Mouse (Mus musculus): Measurements from ENCODE around the gene Ank3. TPM values are rescaled to one million over a fixed set of nuclear protein-coding genes. Genes with fewer than 3 reads are reported as not detected.
A peak's percentile ranks its signal among the peaks of the same experiment; 100 is the strongest.

Ank3 gene
- polyA plus RNA-seq, 1 experiment from 2014 or later: 24.5 TPM

DNA sequence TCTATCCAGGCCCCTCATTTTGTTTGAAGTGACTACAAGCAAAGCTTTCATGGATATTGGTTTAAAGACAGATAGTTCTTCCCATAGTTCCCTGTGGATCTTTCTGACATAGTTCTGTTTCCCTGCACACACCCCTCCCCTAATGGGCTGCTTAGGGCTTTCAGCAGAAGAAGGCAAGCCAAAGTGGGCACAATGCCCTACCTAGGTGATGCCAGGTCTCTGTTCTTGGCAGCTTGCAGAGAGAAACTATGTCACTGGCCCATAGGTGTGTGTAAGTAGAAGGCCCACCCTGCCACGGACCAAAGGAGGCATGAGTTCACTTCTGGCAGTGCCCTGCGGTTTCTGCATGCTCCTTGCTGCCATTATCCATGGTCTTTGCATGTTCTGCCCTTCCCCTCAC lies 311.1 kb downstream of the Ank3 start:
- TF ChIP-seq EP300 (IDR thresholded peaks at IDR 0.05) (no peak), CTCF (IDR thresholded peaks at IDR 0.05) (no peak)
- no peak overlapping the region for H3K9ac ChIP-seq (replicated peaks; ENCODE audit: low read depth)
- no peak overlapping the region for H3K4me2 ChIP-seq (replicated peaks; ENCODE audit: low read depth, low read length)
- no peak overlapping the region for H3K27ac ChIP-seq (ENCODE audit: low read length)
- no peak for DNase-seq (ENCODE audit: low spot score)
- H3K4me3 ChIP-seq (ENCODE audit: low read depth, low read length): no peak overlapping the region
- H3K4me1 ChIP-seq (ENCODE audit: insufficient read depth, low read depth, low read length): no peaks in the 10 kb centered on the region
- H3K9me3 ChIP-seq (ENCODE audit: low read length): no peaks in the 10 kb centered on the region
- no peak for ATAC-seq
- 73% methylated on average over 2 of the region's 2 CpGs for WGBS
- no peaks in the 10 kb centered on the region for H3K27me3 ChIP-seq (replicated peaks; ENCODE audit: insufficient read depth, low read length)
- H3K36me3 ChIP-seq (ENCODE audit: insufficient read depth, low read length): no peaks in the 10 kb centered on the region

DNA sequence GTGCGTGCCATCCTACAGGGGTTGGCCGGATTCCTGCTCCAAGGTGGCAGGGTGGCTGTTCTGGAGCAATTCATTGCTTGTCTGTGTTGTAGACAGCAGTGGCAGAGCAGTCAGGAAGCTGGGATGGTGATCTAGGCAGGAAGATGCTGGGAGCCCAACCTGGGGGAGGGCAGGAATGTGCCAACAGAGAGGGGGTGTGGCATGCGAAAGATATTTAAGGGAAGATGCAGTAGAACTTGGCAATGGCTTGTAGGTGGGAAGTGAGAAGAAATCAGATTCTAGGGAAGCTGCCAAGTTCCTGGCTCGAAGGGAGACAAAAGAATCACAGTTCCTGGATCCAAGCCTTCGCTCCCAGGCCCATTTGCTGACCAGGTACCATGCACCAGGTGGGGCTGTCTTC lies 312.2 kb downstream of the Ank3 start:
- H3K4me2 ChIP-seq (replicated peaks; ENCODE audit: low read depth, low read length): no peak overlapping the region
- H3K4me3 ChIP-seq (ENCODE audit: low read depth, low read length): no peak overlapping the region
- H3K4me1 ChIP-seq (ENCODE audit: insufficient read depth, low read depth, low read length): no peaks in the 10 kb centered on the region
- H3K9ac ChIP-seq (replicated peaks; ENCODE audit: low read depth): no peak overlapping the region
- no peak for DNase-seq (ENCODE audit: low spot score)
- no peaks in the 10 kb centered on the region for H3K36me3 ChIP-seq (ENCODE audit: insufficient read depth, low read length)
- no peaks in the 10 kb centered on the region for H3K9me3 ChIP-seq (ENCODE audit: low read length)
- 76% methylated on average over 5 of the region's 5 CpGs for WGBS
- no peak for ATAC-seq
- no peaks in the 10 kb centered on the region for H3K27me3 ChIP-seq (replicated peaks; ENCODE audit: insufficient read depth, low read length)
- TF ChIP-seq EP300 (IDR thresholded peaks at IDR 0.05) (no peak), CTCF (IDR thresholded peaks at IDR 0.05) (no peak)
- H3K27ac ChIP-seq (ENCODE audit: low read length): no peak overlapping the region

DNA sequence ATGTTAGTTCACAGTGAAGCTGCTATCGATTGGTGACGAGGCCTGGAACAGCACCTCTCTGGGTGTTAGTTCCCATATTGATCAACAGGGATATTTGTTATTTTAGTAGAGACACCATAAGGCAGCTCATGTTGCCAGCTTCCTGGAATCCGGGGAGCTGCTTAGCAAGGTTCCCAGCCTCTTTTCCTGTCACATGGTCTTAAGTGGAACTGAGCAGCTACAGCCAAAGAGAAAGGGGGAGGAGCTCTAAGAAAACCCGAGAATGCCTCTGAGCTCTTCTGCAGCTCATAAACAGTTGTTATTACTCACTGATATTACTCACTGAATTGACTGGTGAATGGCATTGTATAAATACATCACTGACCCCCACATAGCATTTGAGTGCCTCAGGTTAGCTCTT lies 318.3 kb downstream of the Ank3 start:
- WGBS: 55% methylated on average over 4 of the region's 4 CpGs
- Histone ChIP-seq H3K9me3 (ENCODE audit: low read length) (no peaks in the 10 kb centered on the region), H3K27me3 (replicated peaks; ENCODE audit: insufficient read depth, low read length) (no peaks in the 10 kb centered on the region), H3K4me2 (replicated peaks; ENCODE audit: low read depth, low read length) (no peak overlapping the region), H3K36me3 (ENCODE audit: insufficient read depth, low read length) (no peaks in the 10 kb centered on the region), H3K9ac (replicated peaks; ENCODE audit: low read depth) (no peak overlapping the region), H3K4me1 (ENCODE audit: insufficient read depth, low read depth, low read length) (no peaks in the 10 kb centered on the region), H3K27ac (ENCODE audit: low read length) (no peak overlapping the region), H3K4me3 (ENCODE audit: low read depth, low read length) (no peak overlapping the region)
- ATAC-seq (no peak), DNase-seq (ENCODE audit: low spot score) (no peak)
- TF ChIP-seq CTCF (IDR thresholded peaks at IDR 0.05): no peak
- no peak for TF ChIP-seq EP300 (IDR thresholded peaks at IDR 0.05)

DNA sequence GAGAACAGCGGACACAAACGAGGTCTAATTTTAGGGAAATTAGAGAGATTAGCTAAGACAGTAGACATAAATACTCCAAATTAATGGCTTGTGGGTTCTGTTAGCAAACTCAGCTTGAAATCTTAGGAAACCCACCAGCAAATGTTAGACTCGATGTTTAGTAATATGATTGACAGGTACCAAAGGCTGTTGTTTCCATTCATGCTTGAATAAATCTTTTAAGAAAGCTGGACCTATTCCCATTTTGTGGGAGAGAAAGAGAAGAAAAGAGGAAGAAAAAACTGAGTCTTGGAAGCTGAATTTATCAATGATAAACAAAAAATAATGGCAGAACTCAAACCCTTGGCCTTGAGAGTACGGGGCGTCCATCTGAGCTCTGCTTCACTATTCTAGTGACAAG lies 320.8 kb downstream of the Ank3 start:
- H3K36me3 ChIP-seq (ENCODE audit: insufficient read depth, low read length): no peaks in the 10 kb centered on the region
- 76% methylated on average over 5 of the region's 5 CpGs for WGBS
- no peak overlapping the region for H3K9ac ChIP-seq (replicated peaks; ENCODE audit: low read depth)
- H3K27me3 ChIP-seq (replicated peaks; ENCODE audit: insufficient read depth, low read length): no peaks in the 10 kb centered on the region
- ATAC-seq (no peak), DNase-seq (ENCODE audit: low spot score) (no peak)
- TF ChIP-seq EP300 (IDR thresholded peaks at IDR 0.05) (no peak), CTCF (IDR thresholded peaks at IDR 0.05) (no peak)
- no peak overlapping the region for H3K4me2 ChIP-seq (replicated peaks; ENCODE audit: low read depth, low read length)
- H3K4me1 ChIP-seq (ENCODE audit: insufficient read depth, low read depth, low read length): no peaks in the 10 kb centered on the region
- H3K9me3 ChIP-seq (ENCODE audit: low read length): no peaks in the 10 kb centered on the region
- no peak overlapping the region for H3K27ac ChIP-seq (ENCODE audit: low read length)
- H3K4me3 ChIP-seq (ENCODE audit: low read depth, low read length): no peak overlapping the region

DNA sequence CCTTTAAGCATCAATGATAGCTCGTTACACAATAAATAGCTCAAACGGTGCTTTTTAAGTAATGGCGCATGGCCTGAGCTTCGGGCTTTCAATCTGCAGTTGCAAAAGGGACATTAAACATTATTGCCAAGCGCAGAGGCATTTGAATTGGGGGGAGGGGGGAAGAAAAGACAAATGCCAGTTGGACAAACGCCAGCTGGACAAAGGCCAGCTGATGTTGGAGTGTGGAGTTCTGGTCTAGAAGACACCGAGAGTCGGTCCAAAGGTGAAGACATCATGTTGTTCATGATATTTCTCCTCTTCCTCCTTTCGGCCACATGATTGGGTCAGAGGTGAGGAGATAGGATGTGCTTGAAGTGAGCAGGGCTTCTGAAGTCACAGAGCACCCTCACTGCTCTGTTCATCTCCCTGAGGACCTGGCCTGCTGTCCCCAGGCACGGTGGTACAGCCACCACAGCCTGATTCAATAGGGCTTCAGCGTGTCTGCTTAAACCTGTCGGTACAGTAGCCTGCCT lies 321.4 kb downstream of the Ank3 start:
- H3K36me3 ChIP-seq (ENCODE audit: insufficient read depth, low read length): no peaks in the 10 kb centered on the region
- peak; percentile 35 for DNase-seq (ENCODE audit: low spot score)
- no peaks in the 10 kb centered on the region for H3K4me1 ChIP-seq (ENCODE audit: insufficient read depth, low read depth, low read length)
- TF ChIP-seq EP300 (IDR thresholded peaks at IDR 0.05) (no peak), CTCF (IDR thresholded peaks at IDR 0.05) (no peak)
- no peaks in the 10 kb centered on the region for H3K27me3 ChIP-seq (replicated peaks; ENCODE audit: insufficient read depth, low read length)
- H3K27ac ChIP-seq (ENCODE audit: low read length): no peak overlapping the region
- no peak overlapping the region for H3K9ac ChIP-seq (replicated peaks; ENCODE audit: low read depth)
- no peak for ATAC-seq
- WGBS: 47% methylated on average over 12 of the region's 12 CpGs
- H3K9me3 ChIP-seq (ENCODE audit: low read length): no peaks in the 10 kb centered on the region
- no peak overlapping the region for H3K4me2 ChIP-seq (replicated peaks; ENCODE audit: low read depth, low read length)
- H3K4me3 ChIP-seq (ENCODE audit: low read depth, low read length): no peak overlapping the region

DNA sequence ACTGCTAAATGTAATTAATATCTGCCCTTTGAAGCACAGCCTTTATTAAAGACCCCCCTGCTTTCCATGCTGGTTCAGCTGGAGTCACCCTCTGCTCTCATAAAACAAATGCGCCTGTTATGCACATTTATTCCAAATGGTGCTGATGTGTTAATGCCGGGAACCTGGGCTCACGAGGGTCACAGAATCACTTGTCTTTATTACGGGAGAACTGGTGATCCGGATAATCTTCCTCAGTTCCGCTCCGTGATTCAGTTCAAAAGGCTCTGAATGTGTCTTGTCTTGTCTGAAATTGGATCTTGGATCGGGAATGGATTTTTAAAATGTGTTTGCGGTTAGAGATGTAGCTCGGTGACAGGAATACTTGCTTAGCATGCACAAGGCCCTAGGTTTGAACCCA lies 321.9 kb downstream of the Ank3 start:
- Histone ChIP-seq H3K9me3 (ENCODE audit: low read length) (no peaks in the 10 kb centered on the region), H3K4me2 (replicated peaks; ENCODE audit: low read depth, low read length) (no peak overlapping the region), H3K27me3 (replicated peaks; ENCODE audit: insufficient read depth, low read length) (no peaks in the 10 kb centered on the region), H3K27ac (ENCODE audit: low read length) (no peak overlapping the region), H3K36me3 (ENCODE audit: insufficient read depth, low read length) (no peaks in the 10 kb centered on the region), H3K4me3 (ENCODE audit: low read depth, low read length) (no peak overlapping the region), H3K9ac (replicated peaks; ENCODE audit: low read depth) (no peak overlapping the region), H3K4me1 (ENCODE audit: insufficient read depth, low read depth, low read length) (no peaks in the 10 kb centered on the region)
- WGBS: 88% methylated on average over 10 of the region's 10 CpGs
- DNase-seq (ENCODE audit: low spot score) (no peak), ATAC-seq (no peak)
- TF ChIP-seq EP300 (IDR thresholded peaks at IDR 0.05): no peak
- no peak for TF ChIP-seq CTCF (IDR thresholded peaks at IDR 0.05)

DNA sequence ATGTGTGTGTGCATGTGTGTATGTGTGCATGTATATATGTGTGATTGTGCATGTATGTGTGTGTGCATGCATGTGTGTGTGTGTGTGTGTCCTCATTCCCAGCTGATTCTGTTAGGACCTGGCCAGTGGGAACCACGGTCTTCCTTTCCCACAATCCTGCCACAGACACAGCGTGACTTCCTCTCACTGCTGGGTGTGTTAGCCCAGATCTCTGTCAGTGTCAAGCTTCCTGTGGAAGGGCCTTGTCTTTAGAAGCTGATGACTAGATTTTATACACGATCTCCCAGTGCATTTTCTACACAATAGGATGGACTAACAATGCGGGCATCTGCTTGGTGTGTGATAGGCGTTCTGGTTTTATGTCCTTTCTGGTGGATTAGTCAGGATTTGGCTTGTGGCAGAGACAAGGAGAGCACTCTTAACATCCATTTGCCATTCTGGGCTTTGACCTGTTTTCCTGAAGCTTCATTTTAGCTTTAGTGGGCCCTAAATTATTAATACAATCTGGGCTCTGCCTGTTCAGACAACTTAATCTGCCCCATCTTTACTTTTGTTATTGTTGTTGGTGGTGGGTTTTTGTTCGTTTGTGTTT lies 322.4 kb downstream of the Ank3 start:
- H3K4me1 ChIP-seq (ENCODE audit: insufficient read depth, low read depth, low read length): no peaks in the 10 kb centered on the region
- H3K9ac ChIP-seq (replicated peaks; ENCODE audit: low read depth): no peak overlapping the region
- 65% methylated on average over 6 of the region's 6 CpGs for WGBS
- no peaks in the 10 kb centered on the region for H3K9me3 ChIP-seq (ENCODE audit: low read length)
- H3K36me3 ChIP-seq (ENCODE audit: insufficient read depth, low read length): no peaks in the 10 kb centered on the region
- H3K27ac ChIP-seq (ENCODE audit: low read length): no peak overlapping the region
- H3K27me3 ChIP-seq (replicated peaks; ENCODE audit: insufficient read depth, low read length): no peaks in the 10 kb centered on the region
- no peak for ATAC-seq
- no peak for TF ChIP-seq CTCF (IDR thresholded peaks at IDR 0.05)
- TF ChIP-seq EP300 (IDR thresholded peaks at IDR 0.05): no peak
- no peak overlapping the region for H3K4me2 ChIP-seq (replicated peaks; ENCODE audit: low read depth, low read length)
- no peak overlapping the region for H3K4me3 ChIP-seq (ENCODE audit: low read depth, low read length)
- no peak for DNase-seq (ENCODE audit: low spot score)

Measured in lung, postnatal 0 days (tissue).